8 mouse cellular contexts compared by ENCODE assay signal in the genomic region with DNA sequence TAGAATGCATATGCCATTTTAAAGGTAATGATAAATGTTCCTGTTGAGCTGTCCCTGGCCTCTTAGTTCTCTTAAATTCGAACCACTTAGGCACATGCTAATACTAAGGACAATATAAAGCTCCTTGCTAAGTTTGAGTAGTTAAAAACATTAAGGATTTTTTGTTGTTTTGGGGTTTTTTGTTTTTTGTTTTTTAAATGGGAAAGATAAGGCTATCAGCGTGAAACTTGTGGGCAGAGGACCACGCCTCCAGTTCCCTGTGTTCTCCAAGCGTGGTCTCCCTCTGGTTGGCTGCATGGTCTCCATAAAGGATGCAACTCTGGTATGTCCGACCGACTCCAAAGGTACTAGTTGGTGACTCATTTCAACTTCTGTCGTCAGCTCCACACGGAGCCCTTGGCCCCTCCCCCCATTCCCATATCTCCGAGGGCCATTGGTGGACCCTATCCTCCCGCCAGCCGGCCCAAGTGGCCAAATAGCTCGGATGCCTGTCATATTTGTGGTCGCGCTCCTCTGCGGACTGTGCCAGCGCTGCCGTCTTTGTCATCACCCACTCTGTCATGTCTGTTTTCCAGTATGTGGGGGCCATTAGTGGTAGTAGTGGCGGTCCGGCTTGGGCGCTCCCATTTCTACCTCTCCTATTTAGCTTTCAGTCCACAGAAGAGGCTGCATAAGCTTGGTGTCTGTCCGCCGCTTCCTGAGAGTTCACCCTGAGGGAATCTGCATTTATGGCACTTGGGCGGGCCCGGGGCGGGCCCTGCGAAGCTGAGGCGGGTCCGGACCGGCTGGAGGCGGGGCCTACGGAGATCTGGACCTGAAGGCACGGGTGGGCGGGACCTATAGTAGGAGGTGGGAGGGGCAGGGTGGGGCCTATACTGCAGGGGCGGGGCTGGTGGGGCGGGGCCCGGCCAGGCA.
DNase-seq lines count a peak whose midpoint lies in the region; ATAC-seq lines count a peak whose summit lies in the region.

No protein-coding gene starts in this region.

- no peaks in the 10 kb centered on the region for H3K27me3 ChIP-seq in hindbrain, embryonic 15.5 days

- DNase-seq in cerebellum, postnatal 36 days: peak; percentile 94 to 97
- peak; percentile 93 to 94 for DNase-seq in frontal cortex, postnatal 36 days (ENCODE audit: low spot score in 2 of 2)
- peak; percentile 94 for DNase-seq in left cerebral cortex, adult 11 months (ENCODE audit: low spot score)
- peak; percentile 99 for DNase-seq in lung, postnatal 36 days
- DNase-seq in right cerebral cortex, adult 2 months (ENCODE audit: low spot score in 2 of 2): peak; percentile 94 to 95
- DNase-seq in urinary bladder, postnatal 10 days (ENCODE audit: low spot score): peak; percentile 85

- H3K9me3 ChIP-seq in hindbrain, embryonic 15.5 days: no peaks in the 10 kb centered on the region

- H3K4me3 ChIP-seq in hindbrain, embryonic 15.5 days: peak overlapping the region; percentile 64

- peak; percentile 61 for ATAC-seq in activated CD4-positive, CD25-positive, alpha-beta regulatory T cell, adult 4 months
- peak; percentile 93 for ATAC-seq in hindbrain, embryonic 15.5 days (ENCODE audit: low FRiP score, low read depth)

- H3K4me1 ChIP-seq in hindbrain, embryonic 15.5 days (replicated peaks): peaks cover 32% of the 10 kb centered on the region

- WGBS in hindbrain, embryonic 15.5 days: 2% methylated on average over 33 of the region's 36 CpGs

- H3K9ac ChIP-seq in hindbrain, embryonic 15.5 days: peak overlapping the region; percentile 79

- H3K27ac ChIP-seq in hindbrain, embryonic 15.5 days (replicated peaks): peak overlapping the region; percentile 90

- peak overlapping the region; percentile 91 for H3K4me2 ChIP-seq in hindbrain, embryonic 15.5 days

- H3K36me3 ChIP-seq in hindbrain, embryonic 15.5 days: no peaks in the 10 kb centered on the region

Comparison
In these comparisons a context has a peak if more than half of its experiments do, and no peak if none do; other contexts are left out.
1. Peak in every context shown above with its lines: DNase-seq, ATAC-seq, H3K4me3 ChIP-seq and H3K27ac ChIP-seq.